Mouse (Mus musculus) bone marrow, adult 2 months (tissue): ENCODE measurements around the gene Tmem130.

ENCODE experiments used
- CTCF ChIP-seq: fragments of 200-500 bp; IDR thresholded peaks from 2 replicates; pipeline ENCODE4 v1.5.1; 2011; ENCODE audit warnings: low read length, control low read depth; ENCODE audit not compliant: control insufficient read depth, insufficient read depth
- POLR2A ChIP-seq: fragments of 200-500 bp; IDR thresholded peaks from 2 replicates; pipeline ENCODE4 v1.6.1; 2011; ENCODE audit warnings: low read depth, mild to moderate bottlenecking, control low read depth, low read length, borderline replicate concordance; ENCODE audit not compliant: control insufficient read depth

DNA sequence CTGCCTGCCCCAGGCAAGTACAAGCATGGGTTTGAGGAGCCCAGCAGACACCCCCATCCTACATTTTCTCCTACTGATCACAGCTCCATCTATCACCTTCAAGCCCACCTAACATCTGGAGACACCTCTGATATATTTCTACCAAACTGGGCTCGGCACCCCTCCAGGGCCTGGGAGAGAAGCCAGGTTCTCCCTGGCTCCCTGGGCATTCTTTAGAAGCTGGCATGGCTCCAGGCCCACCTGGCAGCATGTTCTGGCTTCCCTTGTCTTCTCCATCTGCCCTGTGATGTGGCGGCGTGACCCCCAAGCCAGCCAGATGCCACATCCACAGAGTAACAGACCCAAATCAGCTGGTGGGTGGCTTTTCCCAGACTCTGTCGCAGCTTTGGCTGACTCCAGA, 41.3 kb downstream of the Tmem130 start:
- TF ChIP-seq CTCF = no peak
- no peak for TF ChIP-seq POLR2A
